8 mouse cellular contexts compared by ENCODE assay signal in the genomic region with DNA sequence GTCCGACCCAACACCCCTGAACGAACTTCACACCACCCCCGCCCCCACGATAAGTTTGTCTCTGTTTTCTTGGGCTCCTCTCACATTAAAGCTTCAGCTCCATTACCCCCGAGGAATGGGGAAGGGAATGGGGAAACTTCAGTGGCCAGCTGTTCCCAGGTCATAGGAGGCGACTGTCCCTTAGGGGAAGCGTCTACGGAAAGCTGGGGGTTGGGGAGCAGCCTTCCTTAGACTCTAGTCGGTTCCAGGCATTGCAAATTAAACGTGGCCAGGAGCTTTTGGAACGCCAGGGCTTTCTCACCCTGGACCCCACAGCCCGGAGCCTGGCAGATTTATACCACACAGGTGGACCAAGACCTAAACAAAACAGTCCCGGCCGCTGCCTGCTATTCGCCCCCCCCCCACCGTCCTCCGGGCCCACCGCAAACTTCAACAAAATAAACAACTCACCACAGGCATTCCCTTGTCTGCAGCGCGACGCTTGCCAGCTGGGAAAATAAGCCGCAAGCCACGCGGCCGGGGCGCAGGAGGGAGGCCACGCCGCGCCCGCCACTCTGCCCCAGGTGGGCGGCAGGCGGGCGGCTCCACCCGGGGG. TPM values are rescaled to one million over a fixed set of nuclear protein-coding genes. Genes with fewer than 3 reads are reported as not detected.
DNase-seq lines count a peak whose midpoint lies in the region; ATAC-seq and TF ChIP-seq lines count a peak whose summit lies in the region.

No protein-coding gene starts in this region.

- peak overlapping the region; percentile 81 for H3K4me3 ChIP-seq in E14TG2a.4 (replicated peaks; ENCODE audit: low read length)
- H3K4me3 ChIP-seq in heart, embryonic 10.5 days: peak overlapping the region; percentile 71
- peak overlapping the region; percentile 67 for H3K4me3 ChIP-seq in kidney, embryonic 16.5 days (ENCODE audit: low read length)
- H3K4me3 ChIP-seq in midbrain, postnatal 0 days (ENCODE audit: low read depth, low read length): peak overlapping the region; percentile 73

- peak; percentile 41 for DNase-seq in NIH3T3 (ENCODE audit: low read depth)
- no peak for DNase-seq in heart, embryonic 10.5 days (ENCODE audit: low spot score)
- DNase-seq in midbrain, postnatal 0 days (ENCODE audit: low spot score): no peak
- no peak for DNase-seq in thymus, postnatal 36 days
- no peak for DNase-seq in urinary bladder, adult 18-20 months (ENCODE audit: low spot score in 2 of 2)

- peak; percentile 8; the same call in 1 of the 2 replicates for ATAC-seq in kidney, embryonic 16.5 days (ENCODE audit: low FRiP score, low TSS enrichment)
- no peak for ATAC-seq in midbrain, postnatal 0 days (ENCODE audit: low FRiP score)
- ATAC-seq in frontal cortex, adult (ENCODE audit: low TSS enrichment): no peak

- peak overlapping the region; percentile 85 for H3K27ac ChIP-seq in heart, embryonic 10.5 days
- H3K27ac ChIP-seq in kidney, embryonic 16.5 days (ENCODE audit: low read length): peak overlapping the region; percentile 85
- peak overlapping the region; percentile 77 for H3K27ac ChIP-seq in midbrain, postnatal 0 days (ENCODE audit: low read depth, low read length)

- peaks cover 33% of the 10 kb centered on the region for H3K4me1 ChIP-seq in E14TG2a.4 (replicated peaks; ENCODE audit: low read depth, low read length)
- H3K4me1 ChIP-seq in heart, embryonic 10.5 days: peaks cover 17% of the 10 kb centered on the region
- peaks cover 23% of the 10 kb centered on the region for H3K4me1 ChIP-seq in kidney, embryonic 16.5 days (ENCODE audit: insufficient read depth, low read length)
- no peaks in the 10 kb centered on the region for H3K4me1 ChIP-seq in midbrain, postnatal 0 days (ENCODE audit: insufficient read depth, low read length)

- 1% methylated on average over 34 of the region's 34 CpGs for WGBS in heart, embryonic 10.5 days
- WGBS in kidney, embryonic 16.5 days: under 1% methylated on average over 33 of the region's 34 CpGs
- under 1% methylated on average over 34 of the region's 34 CpGs for WGBS in midbrain, postnatal 0 days

- TF ChIP-seq CTCF in E14TG2a.4 (conservative IDR thresholded peaks at IDR 0.05; ENCODE audit: low read length): no peak
- no peak for TF ChIP-seq CTCF in midbrain, postnatal 0 days (IDR thresholded peaks at IDR 0.05)

- peaks cover 55% of the 10 kb centered on the region for H3K27me3 ChIP-seq in E14TG2a.4 (ENCODE audit: insufficient read depth, low read length)
- H3K27me3 ChIP-seq in heart, embryonic 10.5 days (ENCODE audit: insufficient read depth, poor library complexity, severe bottlenecking): peaks cover 19% of the 10 kb centered on the region
- H3K27me3 ChIP-seq in kidney, embryonic 16.5 days (ENCODE audit: insufficient read depth, low read length): no peaks in the 10 kb centered on the region
- H3K27me3 ChIP-seq in midbrain, postnatal 0 days (ENCODE audit: insufficient read depth, low read length): no peaks in the 10 kb centered on the region

- H3K9ac ChIP-seq in kidney, embryonic 16.5 days (replicated peaks; ENCODE audit: low read length): peak overlapping the region; percentile 78
- H3K9ac ChIP-seq in midbrain, postnatal 0 days (replicated peaks; ENCODE audit: low read length, poor library complexity, severe bottlenecking): peak overlapping the region; percentile 74

- H3K4me2 ChIP-seq in kidney, embryonic 16.5 days (replicated peaks; ENCODE audit: low read depth, low read length): peak overlapping the region; percentile 98
- peak overlapping the region; percentile 86 for H3K4me2 ChIP-seq in midbrain, postnatal 0 days (ENCODE audit: low read depth, low read length, poor library complexity, severe bottlenecking)

- H3K36me3 ChIP-seq in E14TG2a.4 (ENCODE audit: insufficient read depth, low read length): no peaks in the 10 kb centered on the region
- no peaks in the 10 kb centered on the region for H3K36me3 ChIP-seq in heart, embryonic 10.5 days
- H3K36me3 ChIP-seq in kidney, embryonic 16.5 days (ENCODE audit: insufficient read depth, low read length): no peaks in the 10 kb centered on the region
- H3K36me3 ChIP-seq in midbrain, postnatal 0 days (ENCODE audit: insufficient read depth, low read length): no peaks in the 10 kb centered on the region

- H3K9me3 ChIP-seq in E14TG2a.4 (ENCODE audit: low read length): no peaks in the 10 kb centered on the region
- no peaks in the 10 kb centered on the region for H3K9me3 ChIP-seq in heart, embryonic 10.5 days
- no peaks in the 10 kb centered on the region for H3K9me3 ChIP-seq in kidney, embryonic 16.5 days (ENCODE audit: low read length)
- no peaks in the 10 kb centered on the region for H3K9me3 ChIP-seq in midbrain, postnatal 0 days (ENCODE audit: low read length)

RNA-seq across cellular contexts. Expression of a gene that starts 0.6 kb away (rescaled TPM):
- 7.1 and 10.7 TPM in 2 replicates for polyA plus RNA-seq in heart, embryonic 10.5 days (2016; fragmentation: Nextera tagmentation; extraction: Ambion mirVana)
- 10.1 and 12.2 TPM in 2 replicates for polyA plus RNA-seq in kidney, embryonic 16.5 days (2015; fragmentation: Nextera tagmentation; extraction: Ambion mirVana)
- total RNA-seq in midbrain, postnatal 0 days (2014; rRNA removed): 112 and 144 TPM in 2 replicates
- polyA plus RNA-seq in midbrain, postnatal 0 days (2015; fragmentation: Nextera tagmentation; extraction: Ambion mirVana): 53.9 and 55.2 TPM in 2 replicates
